ENCODE assay signal across 14 mouse cellular contexts in genomic region chr16:10644238-10644637, GRCm38 (mm10).
"Had no signal": no experiment of that assay in that cellular context is flagged by ENCODE, and none has a peak within 500 bp of the region (broad histone marks: within the 10 kb centered on the region; RNA-seq: fewer than 3 reads in every experiment).

No protein-coding gene starts in this region.

- DNase-seq: left cerebral cortex, postnatal 4 days; lung, adult 18-20 months; lung, postnatal 4 days; retina, postnatal 1 day; right cerebral cortex, postnatal 4 days; thymus, postnatal 36 days had no signal

- H3K9me3 ChIP-seq: hindbrain, embryonic 15.5 days; midbrain, embryonic 10.5 days; midbrain, embryonic 15.5 days; neural tube, embryonic 13.5 days; stomach, embryonic 15.5 days had no signal

- ATAC-seq: inflammation-experienced regulatory T-cells, adult 6 months; lung, postnatal 0 days; midbrain, embryonic 15.5 days had no signal

- H3K9ac ChIP-seq: hindbrain, embryonic 15.5 days; liver, embryonic 14.5 days; midbrain, embryonic 15.5 days; neural tube, embryonic 13.5 days; stomach, embryonic 15.5 days had no signal

- H3K4me1 ChIP-seq: hindbrain, embryonic 15.5 days; midbrain, embryonic 15.5 days; neural tube, embryonic 13.5 days; stomach, embryonic 15.5 days had no signal

- H3K4me2 ChIP-seq: hindbrain, embryonic 15.5 days; midbrain, embryonic 15.5 days; neural tube, embryonic 13.5 days; stomach, embryonic 15.5 days had no signal

- H3K4me3 ChIP-seq: hindbrain, embryonic 15.5 days; midbrain, embryonic 10.5 days; midbrain, embryonic 15.5 days; neural tube, embryonic 13.5 days; stomach, embryonic 15.5 days had no signal

- H3K36me3 ChIP-seq: hindbrain, embryonic 15.5 days; midbrain, embryonic 10.5 days; midbrain, embryonic 15.5 days; neural tube, embryonic 13.5 days; stomach, embryonic 15.5 days had no signal

- H3K27ac ChIP-seq: hindbrain, embryonic 15.5 days; liver, embryonic 14.5 days; midbrain, embryonic 10.5 days; midbrain, embryonic 15.5 days; neural tube, embryonic 13.5 days had no signal

- H3K27me3 ChIP-seq: hindbrain, embryonic 15.5 days; midbrain, embryonic 15.5 days; neural tube, embryonic 13.5 days; stomach, embryonic 15.5 days had no signal
